Mouse (Mus musculus) liver, adult 2 months (tissue): Measurements from ENCODE around the gene Sgk1.

Experiments
- CTCF ChIP-seq: fragments of 200-500 bp; IDR thresholded peaks from 2 replicates; pipeline ENCODE4 v1.5.1; 2011; ENCODE audit warnings: low read depth, low read length, control low read depth
- POLR2A ChIP-seq: fragments of 200-500 bp; IDR thresholded peaks from 2 replicates; pipeline ENCODE4 v1.6.1; 2011; ENCODE audit warnings: low read length, control low read depth; ENCODE audit not compliant: insufficient read depth; ENCODE audit errors: extremely low read depth

- TF ChIP-seq CTCF (no peak), POLR2A (no peak)
Measured at GRCm38 (mm10) chr10:21993515-21994373, 111.8 kb downstream of the Sgk1 start.
